Mouse (Mus musculus): ENCODE measurements around the gene Hoxb6. TPM values are rescaled to one million over a fixed set of nuclear protein-coding genes. Genes with fewer than 3 reads are reported as not detected.

Gene Hoxb6
- polyA plus RNA-seq, 1 experiment: not detected

DNA sequence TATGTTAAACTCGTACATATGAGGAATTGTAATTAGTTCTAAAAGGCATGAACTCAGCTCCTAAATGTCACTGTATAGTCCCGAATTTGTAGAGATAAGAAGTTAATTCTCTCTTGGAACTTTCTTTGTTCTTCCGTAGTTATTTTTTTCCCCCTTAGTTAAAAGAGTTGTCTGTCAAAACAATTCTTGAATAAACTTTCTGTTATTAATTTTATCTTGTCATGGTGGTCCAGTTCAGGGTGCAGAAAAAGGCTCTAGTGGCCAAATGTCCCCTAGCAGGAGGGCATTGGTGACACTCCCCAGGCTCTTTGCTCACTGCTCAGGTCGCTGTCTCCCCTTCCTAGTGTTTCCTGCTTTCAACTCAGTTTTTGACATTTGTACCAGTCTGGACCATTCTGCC, 55.4 kb downstream of the Hoxb6 start:
- Histone ChIP-seq H3K4me1 (ENCODE audit: control insufficient read depth, insufficient read depth, low read length) (no peaks in the 10 kb centered on the region), H3K4me3 (ENCODE audit: insufficient read depth, low read length) (no peak overlapping the region), H3K27ac (ENCODE audit: insufficient read depth, low read depth, low read length) (no peak overlapping the region)
- TF ChIP-seq POLR2A (IDR thresholded peaks at IDR 0.05; ENCODE audit: borderline replicate concordance, low read depth, low read length) (no peak), CTCF (IDR thresholded peaks at IDR 0.05; ENCODE audit: low read depth, low read length) (no peak)

DNA sequence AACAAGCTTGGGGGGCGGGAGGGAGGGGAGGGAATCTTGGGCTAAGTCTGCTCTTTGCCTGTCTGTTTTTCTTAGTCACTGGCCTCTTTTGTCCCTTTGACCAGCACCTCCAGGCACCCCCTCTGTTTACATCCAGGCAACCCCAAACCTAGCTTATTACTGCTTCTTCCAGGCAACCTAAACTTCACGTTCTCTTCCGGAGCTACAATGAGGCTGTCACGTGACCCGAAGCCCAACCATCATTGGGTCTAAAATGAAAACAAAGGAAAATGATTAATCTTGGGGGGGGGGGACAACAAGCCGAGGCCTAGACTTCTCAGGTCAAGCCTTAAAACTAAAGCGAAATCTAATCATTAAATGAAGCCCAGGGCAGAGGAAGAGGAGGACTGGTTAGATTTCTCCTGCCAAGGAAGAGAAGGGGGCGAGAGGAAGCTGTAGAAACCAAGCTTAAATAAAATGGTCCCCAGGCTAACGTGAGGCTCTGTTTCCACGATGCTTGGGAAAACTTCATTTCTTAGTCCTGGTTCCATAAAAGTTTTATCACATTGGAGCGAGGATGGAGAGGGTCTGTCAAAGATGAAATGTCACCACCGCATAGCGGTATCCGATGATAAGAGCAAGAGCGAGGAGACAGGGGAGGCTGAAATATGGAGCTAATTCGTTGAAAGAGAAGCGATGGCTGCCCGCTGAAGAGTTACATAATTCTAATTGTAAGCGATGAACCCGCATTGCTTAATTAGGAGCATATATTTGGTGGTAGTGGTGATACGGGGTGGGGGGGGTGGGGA, 56.1 kb downstream of the Hoxb6 start:
- no peak overlapping the region for H3K27ac ChIP-seq (ENCODE audit: insufficient read depth, low read depth, low read length)
- H3K4me3 ChIP-seq (ENCODE audit: insufficient read depth, low read length): no peak overlapping the region
- H3K4me1 ChIP-seq (ENCODE audit: control insufficient read depth, insufficient read depth, low read length): no peaks in the 10 kb centered on the region
- no peak for TF ChIP-seq POLR2A (IDR thresholded peaks at IDR 0.05; ENCODE audit: borderline replicate concordance, low read depth, low read length)
- TF ChIP-seq CTCF (IDR thresholded peaks at IDR 0.05; ENCODE audit: low read depth, low read length): no peak

DNA sequence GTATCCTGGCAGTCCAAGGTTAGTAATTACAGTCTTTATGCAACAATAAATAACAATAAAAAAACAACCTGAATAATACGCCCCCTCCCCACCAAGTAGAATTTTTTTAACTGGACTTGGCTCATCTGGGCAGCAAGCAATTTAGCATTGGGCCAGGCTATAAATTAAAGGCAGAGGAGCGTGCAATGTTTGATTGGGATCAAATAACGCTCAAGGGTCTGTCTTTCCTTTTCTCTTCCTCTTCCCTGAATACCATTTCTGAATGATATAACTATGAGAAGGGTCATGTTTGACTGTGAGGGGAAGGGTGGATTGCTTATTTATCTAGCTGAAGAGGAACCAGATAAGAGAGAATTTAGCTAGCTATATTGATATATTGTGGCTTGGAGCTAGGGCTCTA, 56.7 kb downstream of the Hoxb6 start:
- Histone ChIP-seq H3K27ac (ENCODE audit: insufficient read depth, low read depth, low read length) (no peak overlapping the region), H3K4me3 (ENCODE audit: insufficient read depth, low read length) (no peak overlapping the region), H3K4me1 (ENCODE audit: control insufficient read depth, insufficient read depth, low read length) (no peaks in the 10 kb centered on the region)
- TF ChIP-seq POLR2A (IDR thresholded peaks at IDR 0.05; ENCODE audit: borderline replicate concordance, low read depth, low read length): no peak
- no peak for TF ChIP-seq CTCF (IDR thresholded peaks at IDR 0.05; ENCODE audit: low read depth, low read length)

DNA sequence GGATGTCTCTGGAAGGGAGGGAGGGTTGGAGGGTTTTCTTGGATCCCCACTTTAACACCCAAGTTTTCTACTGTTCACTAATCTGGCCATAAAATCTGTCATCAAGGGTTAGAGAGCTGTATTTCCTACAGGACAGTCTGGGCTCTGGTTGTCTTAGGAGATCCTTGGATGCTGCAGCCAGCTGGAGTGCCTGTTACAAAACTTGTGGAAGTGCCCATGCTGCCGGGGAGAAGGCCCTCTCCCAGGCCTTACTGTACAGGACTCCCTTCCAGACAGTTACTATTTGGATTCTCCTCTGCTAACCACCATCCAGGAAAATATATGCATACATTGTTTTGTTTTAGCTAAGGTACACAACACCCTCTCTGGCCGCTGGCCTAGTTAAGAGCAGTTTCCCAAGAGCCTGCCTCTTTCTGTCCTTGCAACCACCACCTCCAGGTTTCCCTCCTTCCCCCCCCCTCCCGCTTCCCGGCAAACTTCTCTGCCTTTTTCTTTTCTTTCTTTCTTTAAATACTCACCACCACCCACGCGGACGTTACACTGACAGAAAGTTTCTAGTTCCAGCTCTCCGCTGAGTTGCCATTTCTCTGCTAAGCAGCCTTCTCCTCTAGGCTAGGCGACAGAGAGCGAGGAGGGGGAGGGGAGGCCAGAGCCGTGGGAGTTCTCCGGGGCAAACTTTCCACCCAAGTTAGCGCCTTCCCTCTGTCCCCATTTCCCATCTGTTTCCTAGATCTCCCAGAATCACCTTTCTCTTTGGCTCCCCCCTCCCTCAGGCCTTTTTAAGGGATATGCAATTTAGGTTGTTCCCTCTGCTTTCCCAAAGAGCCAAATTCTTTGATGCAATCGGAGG, 57.4 kb downstream of the Hoxb6 start:
- no peaks in the 10 kb centered on the region for H3K4me1 ChIP-seq (ENCODE audit: control insufficient read depth, insufficient read depth, low read length)
- TF ChIP-seq POLR2A (IDR thresholded peaks at IDR 0.05; ENCODE audit: borderline replicate concordance, low read depth, low read length) (no peak), CTCF (IDR thresholded peaks at IDR 0.05; ENCODE audit: low read depth, low read length) (no peak)
- no peak overlapping the region for H3K27ac ChIP-seq (ENCODE audit: insufficient read depth, low read depth, low read length)
- no peak overlapping the region for H3K4me3 ChIP-seq (ENCODE audit: insufficient read depth, low read length)

DNA sequence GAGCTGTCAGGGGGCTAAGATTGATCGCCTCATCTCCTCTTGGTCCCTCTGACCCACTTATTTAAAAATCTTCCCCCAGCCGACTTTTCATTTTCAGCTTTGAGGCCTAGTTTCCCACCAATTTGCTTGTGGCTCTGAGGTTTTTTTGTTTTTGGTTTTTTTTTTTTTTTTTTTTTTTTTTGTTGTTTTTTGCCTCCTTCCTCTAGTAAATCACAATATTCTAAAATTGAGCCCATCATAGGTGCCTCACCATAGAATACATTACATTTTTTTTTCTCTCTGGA, 58.0 kb downstream of the Hoxb6 start, which contains the start of gene Hoxb2:
Gene Hoxb2 (plus strand): TSS at position 185 of the 284 bp plus-strand sequence.
- Histone ChIP-seq H3K4me3 (ENCODE audit: insufficient read depth, low read length) (no peak within 1 kb of the TSS), H3K4me1 (ENCODE audit: control insufficient read depth, insufficient read depth, low read length) (no peaks in the 10 kb centered on the region), H3K27ac (ENCODE audit: insufficient read depth, low read depth, low read length) (no peak within 1 kb of the TSS)
- TF ChIP-seq CTCF (IDR thresholded peaks at IDR 0.05; ENCODE audit: low read depth, low read length) (no peak), POLR2A (IDR thresholded peaks at IDR 0.05; ENCODE audit: borderline replicate concordance, low read depth, low read length) (no peak)

DNA sequence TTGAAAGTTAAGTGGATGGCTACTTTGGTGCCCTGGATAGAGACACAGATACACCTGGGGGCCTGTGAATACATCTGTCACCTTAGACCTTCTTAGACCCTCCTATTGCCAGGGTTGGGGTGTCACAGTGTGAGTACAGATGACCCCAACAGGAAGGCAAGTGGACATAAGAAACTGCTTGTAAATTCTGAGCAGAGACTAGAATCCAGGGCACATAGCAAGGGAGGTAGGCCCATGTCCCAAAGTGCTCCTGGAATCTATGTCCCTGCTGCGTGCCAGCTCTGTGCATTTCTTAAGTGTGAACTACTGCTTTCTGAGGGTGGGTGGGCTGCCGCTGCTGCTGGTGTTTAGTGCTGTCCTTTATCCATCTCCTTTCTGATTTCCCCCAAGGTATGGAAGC, 58.5 kb downstream of the Hoxb6 start:
- no peak for TF ChIP-seq POLR2A (IDR thresholded peaks at IDR 0.05; ENCODE audit: borderline replicate concordance, low read depth, low read length)
- no peak for TF ChIP-seq CTCF (IDR thresholded peaks at IDR 0.05; ENCODE audit: low read depth, low read length)
- H3K4me1 ChIP-seq (ENCODE audit: control insufficient read depth, insufficient read depth, low read length): no peaks in the 10 kb centered on the region
- H3K27ac ChIP-seq (ENCODE audit: insufficient read depth, low read depth, low read length): no peak overlapping the region
- H3K4me3 ChIP-seq (ENCODE audit: insufficient read depth, low read length): no peak overlapping the region

Other genes with a start within 250 kb of the Hoxb6 start
- gene Ube2z, start 227.1 kb upstream of the Hoxb6 start, polyA plus RNA-seq (2012; ENCODE audit: insufficient read depth, insufficient read length, missing spikeins): 37.6 and 43.6 TPM in 2 replicates
- gene Atp5g1, start 216.8 kb upstream of the Hoxb6 start, polyA plus RNA-seq (2012; ENCODE audit: insufficient read depth, insufficient read length, missing spikeins): 101 and 118 TPM in 2 replicates
- gene Calcoco2, start 180.5 kb upstream of the Hoxb6 start, polyA plus RNA-seq (2012; ENCODE audit: insufficient read depth, insufficient read length, missing spikeins): not detected in 2 replicates
- gene Ttll6, start 158.7 kb upstream of the Hoxb6 start, polyA plus RNA-seq (2012; ENCODE audit: insufficient read depth, insufficient read length, missing spikeins): not detected in 2 replicates
- not detected in 2 replicates for gene Hoxb13, start 98.2 kb upstream of the Hoxb6 start, polyA plus RNA-seq (2012; ENCODE audit: insufficient read depth, insufficient read length, missing spikeins)
- gene Hoxb9, start 21.0 kb upstream of the Hoxb6 start, polyA plus RNA-seq (2012; ENCODE audit: insufficient read depth, insufficient read length, missing spikeins): not detected in 2 replicates
- gene Hoxb8, start 10.6 kb upstream of the Hoxb6 start, polyA plus RNA-seq (2012; ENCODE audit: insufficient read depth, insufficient read length, missing spikeins): not detected in 2 replicates
- gene Hoxb7, start 5.9 kb upstream of the Hoxb6 start, polyA plus RNA-seq (2012; ENCODE audit: insufficient read depth, insufficient read length, missing spikeins): not detected in 2 replicates
- not detected in 2 replicates for gene Hoxb5, start 10.9 kb downstream of the Hoxb6 start, polyA plus RNA-seq (2012; ENCODE audit: insufficient read depth, insufficient read length, missing spikeins)
- gene Hoxb4, start 25.8 kb downstream of the Hoxb6 start, polyA plus RNA-seq (2012; ENCODE audit: insufficient read depth, insufficient read length, missing spikeins): 7.9 and 10.2 TPM in 2 replicates
- 1.0 and 1.6 TPM in 2 replicates for gene Hoxb3, start 30.9 kb downstream of the Hoxb6 start, polyA plus RNA-seq (2012; ENCODE audit: insufficient read depth, insufficient read length, missing spikeins)
- 0.25 TPM in 1 of 2 replicates, not detected in the other for gene Hoxb2, start 58.0 kb downstream of the Hoxb6 start, polyA plus RNA-seq (2012; ENCODE audit: insufficient read depth, insufficient read length, missing spikeins)
- not detected in 2 replicates for gene Hoxb1, start 73.3 kb downstream of the Hoxb6 start, polyA plus RNA-seq (2012; ENCODE audit: insufficient read depth, insufficient read length, missing spikeins)
- not detected in 2 replicates for gene Skap1, start 172.1 kb downstream of the Hoxb6 start, polyA plus RNA-seq (2012; ENCODE audit: insufficient read depth, insufficient read length, missing spikeins)